17 mouse cellular contexts compared by ENCODE assay signal in the genomic region with DNA sequence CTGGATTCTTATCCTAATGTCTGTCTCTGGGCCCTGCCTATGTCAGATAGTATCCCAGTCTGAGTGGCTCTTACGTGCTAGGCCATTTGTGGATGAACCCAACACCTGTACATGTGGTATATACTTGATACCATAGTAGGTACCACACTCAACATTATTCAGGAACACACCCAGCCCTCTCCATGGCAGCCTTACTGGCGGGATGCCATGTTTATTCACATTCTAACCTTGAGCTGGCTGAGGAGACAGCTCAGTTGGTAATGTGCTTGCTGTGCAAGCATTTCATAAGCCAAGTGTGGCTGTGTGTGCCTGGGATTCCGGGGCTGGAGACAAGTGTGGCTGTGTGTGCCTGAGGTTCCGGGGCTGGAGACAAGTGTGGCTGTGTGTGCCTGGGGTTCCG. TPM values are rescaled to one million over a fixed set of nuclear protein-coding genes. Genes with fewer than 3 reads are reported as not detected.
DNase-seq lines count a peak whose midpoint lies in the region; ATAC-seq lines count a peak whose summit lies in the region.
"Had no signal": no experiment of that assay in that cellular context is flagged by ENCODE, and none has a peak within 500 bp of the region (broad histone marks: within the 10 kb centered on the region; RNA-seq: fewer than 3 reads in every experiment).

No protein-coding gene starts in this region.

- no peaks in the 10 kb centered on the region for H3K27me3 ChIP-seq in limb, embryonic 15.5 days
- H3K27me3 ChIP-seq in limb, embryonic 10.5 days (ENCODE audit: low read depth, poor library complexity, severe bottlenecking): no peaks in the 10 kb centered on the region
- no peaks in the 10 kb centered on the region for H3K27me3 ChIP-seq in liver, embryonic 11.5 days (replicated peaks; ENCODE audit: control insufficient read depth, insufficient read depth, low read length)

- H3K36me3 ChIP-seq in limb, embryonic 15.5 days: 0 out of 2 replicates have a peak, but pooled peaks cover 3% of the 10 kb centered on the region
- H3K36me3 ChIP-seq in limb, embryonic 10.5 days: no peaks in the 10 kb centered on the region
- no peaks in the 10 kb centered on the region for H3K36me3 ChIP-seq in liver, embryonic 11.5 days (ENCODE audit: control insufficient read depth, insufficient read depth, low read length)
- H3K36me3 ChIP-seq: G1E; heart, embryonic 10.5 days had no signal

- no peak overlapping the region for H3K4me3 ChIP-seq in limb, embryonic 15.5 days
- no peak overlapping the region for H3K4me3 ChIP-seq in limb, embryonic 10.5 days
- H3K4me3 ChIP-seq in liver, embryonic 11.5 days (ENCODE audit: low read depth, low read length): no peak overlapping the region
- H3K4me3 ChIP-seq: heart, embryonic 10.5 days; layer of hippocampus, adult 2 months had no signal

- no peaks in the 10 kb centered on the region for H3K9me3 ChIP-seq in limb, embryonic 15.5 days
- no peaks in the 10 kb centered on the region for H3K9me3 ChIP-seq in limb, embryonic 10.5 days (replicated peaks)
- H3K9me3 ChIP-seq in liver, embryonic 11.5 days (ENCODE audit: control insufficient read depth, low read length): no peaks in the 10 kb centered on the region
- H3K9me3 ChIP-seq: G1E; heart, embryonic 10.5 days had no signal

- no peak overlapping the region for H3K4me2 ChIP-seq in limb, embryonic 15.5 days
- no peak overlapping the region for H3K4me2 ChIP-seq in liver, embryonic 11.5 days
- H3K4me2 ChIP-seq: hindbrain, embryonic 14.5 days had no signal

- peaks cover 29% of the 10 kb centered on the region for H3K4me1 ChIP-seq in limb, embryonic 15.5 days
- H3K4me1 ChIP-seq in limb, embryonic 10.5 days: no peaks in the 10 kb centered on the region
- H3K4me1 ChIP-seq in liver, embryonic 11.5 days (replicated peaks; ENCODE audit: control insufficient read depth, insufficient read depth, low read length): no peaks in the 10 kb centered on the region

- ATAC-seq in frontal cortex, adult (ENCODE audit: low TSS enrichment): peak; percentile 16; the same call in 1 of the 2 replicates
- no peak for ATAC-seq in limb, embryonic 15.5 days (ENCODE audit: insufficient number of reproducible peaks, low FRiP score, low TSS enrichment, low read depth)
- no peak for ATAC-seq in liver, embryonic 11.5 days (replicated peaks; ENCODE audit: low FRiP score)
- ATAC-seq: activated CD4-positive, CD25-positive, alpha-beta regulatory T cell, adult 4 months; liver, postnatal 0 days had no signal

- no peak for DNase-seq in frontal cortex, adult 2 months (ENCODE audit: extremely low spot score in 1 of 2, low spot score in 1 of 2)
- DNase-seq in limb, embryonic 10.5 days (ENCODE audit: low spot score): no peak
- DNase-seq in adrenal gland, postnatal 14 days: peak; percentile 79
- peak; percentile 61 for DNase-seq in skeletal muscle tissue, adult 2 months (ENCODE audit: low read depth, low spot score)
- DNase-seq in B cell, adult 2 months: no peak
- DNase-seq in liver, embryonic 11.5 days (ENCODE audit: low spot score): no peak
- DNase-seq: cerebellum, postnatal 36 days; liver, postnatal 0 days had no signal

- WGBS in limb, embryonic 15.5 days: 75% methylated on average over 5 of the region's 5 CpGs
- WGBS in limb, embryonic 10.5 days: 88% methylated on average over 5 of the region's 5 CpGs
- WGBS in liver, embryonic 11.5 days: 78% methylated on average over 5 of the region's 5 CpGs

- peak overlapping the region; percentile 47; the same call in 1 of the 2 replicates for H3K27ac ChIP-seq in limb, embryonic 15.5 days
- H3K27ac ChIP-seq in limb, embryonic 10.5 days: no peak overlapping the region
- no peak overlapping the region for H3K27ac ChIP-seq in liver, embryonic 11.5 days (ENCODE audit: low read depth, low read length)
- H3K27ac ChIP-seq: heart, embryonic 10.5 days; hindbrain, embryonic 14.5 days; layer of hippocampus, adult 2 months had no signal

- no peak overlapping the region for H3K9ac ChIP-seq in limb, embryonic 15.5 days
- H3K9ac ChIP-seq in liver, embryonic 11.5 days (ENCODE audit: low read depth, low read length): no peak overlapping the region
- H3K9ac ChIP-seq: hindbrain, embryonic 14.5 days; liver, postnatal 0 days had no signal

RNA-seq across cellular contexts. Expression of a gene that starts 17.5 kb away (rescaled TPM):
- 6.2 and 7.4 TPM in 2 replicates for polyA plus RNA-seq in frontal cortex, adult 2 months (2012; rRNA removed)
- polyA plus RNA-seq in limb, embryonic 15.5 days (2015; fragmentation: Nextera tagmentation; extraction: Ambion mirVana): 7.6 and 10.0 TPM in 2 replicates
- polyA plus RNA-seq in limb, embryonic 10.5 days (2016; fragmentation: Nextera tagmentation; extraction: Ambion mirVana): 0.40 and 0.65 TPM in 2 replicates
- 2.1 and 2.5 TPM in 2 replicates for total RNA-seq in adrenal gland, postnatal 14 days (2021)
- 0.18 and 0.21 TPM in 2 replicates for polyA plus RNA-seq in liver, embryonic 11.5 days (2014; fragmentation: Nextera tagmentation; extraction: Ambion mirVana)
- total RNA-seq: G1E had no signal
- polyA plus RNA-seq: activated CD4-positive, CD25-positive, alpha-beta regulatory T cell, adult 4 months; G1E had no signal

RNA-seq across cellular contexts. Expression of a gene that starts 28.7 kb away (rescaled TPM):
- 27.7 and 32.3 TPM in 2 replicates for polyA plus RNA-seq in frontal cortex, adult 2 months (2012; rRNA removed)
- 20.5 and 20.7 TPM in 2 replicates for polyA plus RNA-seq in limb, embryonic 15.5 days (2015; fragmentation: Nextera tagmentation; extraction: Ambion mirVana)
- 11.5 and 12.5 TPM in 2 replicates for polyA plus RNA-seq in limb, embryonic 10.5 days (2016; fragmentation: Nextera tagmentation; extraction: Ambion mirVana)
- total RNA-seq in adrenal gland, postnatal 14 days (2021): 12.6 and 15.7 TPM in 2 replicates
- 5.1 and 6.1 TPM in 2 replicates for polyA plus RNA-seq in liver, embryonic 11.5 days (2014; fragmentation: Nextera tagmentation; extraction: Ambion mirVana)
- polyA plus RNA-seq: activated CD4-positive, CD25-positive, alpha-beta regulatory T cell, adult 4 months; G1E had no signal

RNA-seq across cellular contexts. Expression of a gene that starts 52.2 kb away (rescaled TPM):
- polyA plus RNA-seq in frontal cortex, adult 2 months (2012; rRNA removed): not detected in 2 replicates
- polyA plus RNA-seq in limb, embryonic 15.5 days (2015; fragmentation: Nextera tagmentation; extraction: Ambion mirVana): not detected in 2 replicates
- not detected in 2 replicates for polyA plus RNA-seq in limb, embryonic 10.5 days (2016; fragmentation: Nextera tagmentation; extraction: Ambion mirVana)
- 1.6 and 10.7 TPM in 2 replicates for total RNA-seq in adrenal gland, postnatal 14 days (2021)
- not detected in 2 replicates for polyA plus RNA-seq in liver, embryonic 11.5 days (2014; fragmentation: Nextera tagmentation; extraction: Ambion mirVana)
- total RNA-seq: G1E; layer of hippocampus, adult 2 months; left cerebral cortex, postnatal 25 days had no signal
- polyA plus RNA-seq: activated CD4-positive, CD25-positive, alpha-beta regulatory T cell, adult 4 months; G1E; heart, embryonic 10.5 days; hindbrain, embryonic 14.5 days; small intestine, adult 2 months had no signal

Comparison
In these comparisons a context has a peak if more than half of its experiments do, and no peak if none do; other contexts are left out.
1. DNase-seq: peak in adrenal gland, postnatal 14 days (single experiment) and skeletal muscle tissue, adult 2 months (single experiment); none in frontal cortex, adult 2 months (0 of 2), limb, embryonic 10.5 days (single experiment), B cell, adult 2 months (0 of 2) and liver, embryonic 11.5 days (single experiment).